Mouse (Mus musculus): ENCODE measurements around the gene Itgb1bp1.

Itgb1bp1 gene

DNA sequence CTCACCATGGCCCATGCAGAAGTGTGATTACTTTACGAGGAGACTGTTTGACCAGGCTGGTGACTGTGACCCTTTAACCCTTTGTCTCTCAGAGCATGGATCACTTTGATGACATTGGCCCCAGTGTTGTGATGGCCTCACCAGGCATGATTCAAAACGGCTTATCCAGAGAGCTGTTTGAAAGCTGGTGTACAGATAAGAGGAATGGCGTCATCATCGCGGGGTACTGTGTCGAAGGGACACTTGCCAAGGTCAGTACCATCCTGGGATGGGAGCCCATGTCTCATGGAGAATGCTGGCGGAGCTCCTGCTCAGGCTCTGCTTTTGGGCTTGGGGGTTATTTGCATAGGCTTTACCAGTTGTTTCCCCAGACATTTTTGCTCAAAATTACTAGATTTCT lies 15.2 kb upstream of the Itgb1bp1 start:
- no peak for DNase-seq (ENCODE audit: low read depth)

DNA sequence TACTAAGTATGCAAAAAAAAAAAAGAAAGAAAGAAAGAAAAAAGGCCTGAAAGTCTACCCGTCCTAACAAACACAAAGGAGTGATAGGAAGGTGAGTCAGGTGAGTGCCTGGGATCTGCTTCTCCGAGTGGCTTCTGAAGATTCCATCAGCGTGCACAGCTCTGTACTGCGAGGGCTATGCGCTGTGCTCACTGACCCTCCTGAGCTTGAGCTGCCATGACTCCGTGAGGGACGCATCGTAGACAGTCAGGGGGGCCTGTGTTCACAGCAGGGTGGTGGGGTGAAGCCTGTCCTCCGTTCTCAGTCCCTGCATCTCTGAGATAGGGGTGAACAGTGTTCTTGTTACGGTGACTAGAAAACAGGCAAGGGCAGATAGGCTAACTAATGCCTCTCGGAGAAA lies 12.8 kb upstream of the Itgb1bp1 start:
- DNase-seq (ENCODE audit: low read depth) = no peak

- DNase-seq (ENCODE audit: low read depth) = no peak
Observed at GRCm38 (mm10) chr12:21289651-21290050, 3.6 kb upstream of the Itgb1bp1 start.

DNA sequence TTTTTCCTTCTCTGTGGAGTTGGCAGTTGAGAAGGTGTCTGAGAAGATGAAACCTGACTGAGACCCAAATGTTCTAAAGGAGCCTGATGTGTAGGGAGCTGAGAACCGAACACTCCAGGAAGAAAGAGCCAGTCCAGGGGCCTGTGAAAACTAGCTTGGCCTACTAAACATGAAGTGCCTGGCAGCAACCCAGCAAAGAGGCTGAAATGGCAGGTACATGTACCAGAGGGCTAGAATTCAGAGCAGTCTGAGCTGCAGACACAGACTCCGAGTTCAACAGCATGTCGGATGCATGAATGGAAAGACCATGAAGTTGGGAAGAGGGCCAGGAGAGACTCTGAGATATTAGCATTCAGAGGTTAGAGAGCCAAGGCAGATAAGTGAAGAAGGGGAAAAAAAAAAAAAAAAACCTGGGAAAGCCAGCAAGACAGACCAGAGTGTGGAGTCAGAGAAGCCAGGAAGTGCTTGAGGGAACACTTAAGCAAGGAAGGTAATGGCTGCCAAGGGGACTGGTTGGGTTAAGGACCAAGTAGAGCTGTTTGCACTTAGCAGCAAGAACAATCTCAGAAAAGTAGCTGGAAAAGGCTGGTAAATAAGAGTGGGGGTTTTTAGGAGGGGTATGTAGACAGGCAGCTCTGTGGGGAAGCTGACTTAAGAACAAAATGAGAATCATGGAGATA lies 2.8 kb upstream of the Itgb1bp1 start:
- no peak for DNase-seq (ENCODE audit: low read depth)

- DNase-seq (ENCODE audit: low read depth) = peak; percentile 78
Observed at GRCm38 (mm10) chr12:21286712-21287650, 897 bp upstream of the Itgb1bp1 start.

- DNase-seq (ENCODE audit: low read depth) = no peak
Observed at GRCm38 (mm10) chr12:21285508-21286242, 409 bp downstream of the Itgb1bp1 start.

DNA sequence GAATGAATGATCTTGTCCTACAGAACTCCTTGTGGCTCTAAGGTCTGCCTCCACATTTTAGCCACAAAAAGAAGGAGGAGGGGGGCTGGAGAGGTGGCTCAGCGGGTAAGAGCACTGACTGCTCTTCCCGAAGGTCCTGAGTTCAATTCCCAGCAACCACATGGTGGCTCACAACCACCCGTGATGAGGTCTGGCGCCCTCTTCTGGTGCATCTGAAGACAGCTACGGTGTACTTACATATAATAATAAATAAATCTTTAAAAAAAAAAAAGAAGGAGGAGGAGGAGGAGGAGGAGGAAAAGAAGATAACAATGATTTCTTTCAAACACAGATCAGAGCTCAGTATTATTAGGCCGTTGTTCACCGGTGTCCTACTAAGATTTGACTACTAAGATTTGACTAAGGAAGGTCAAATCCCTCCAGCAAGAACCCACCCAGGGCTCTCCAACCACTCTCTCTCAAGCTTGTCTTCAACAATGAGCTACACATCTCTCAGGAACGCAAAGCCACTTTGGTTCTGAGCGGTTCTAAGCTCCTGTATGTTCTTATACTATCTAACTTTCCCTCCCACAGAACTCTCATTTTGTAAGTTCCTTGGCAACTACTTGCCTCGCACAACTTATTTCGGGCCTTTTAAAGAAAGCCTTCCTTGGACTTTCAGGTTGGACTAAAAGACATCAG lies 1.2 kb downstream of the Itgb1bp1 start, which contains the start of gene Cpsf3:
Gene Cpsf3, plus strand, starts transcription at position 631 of the 681 bp plus-strand sequence.
- peak; percentile 68 for DNase-seq (ENCODE audit: low read depth)

DNA sequence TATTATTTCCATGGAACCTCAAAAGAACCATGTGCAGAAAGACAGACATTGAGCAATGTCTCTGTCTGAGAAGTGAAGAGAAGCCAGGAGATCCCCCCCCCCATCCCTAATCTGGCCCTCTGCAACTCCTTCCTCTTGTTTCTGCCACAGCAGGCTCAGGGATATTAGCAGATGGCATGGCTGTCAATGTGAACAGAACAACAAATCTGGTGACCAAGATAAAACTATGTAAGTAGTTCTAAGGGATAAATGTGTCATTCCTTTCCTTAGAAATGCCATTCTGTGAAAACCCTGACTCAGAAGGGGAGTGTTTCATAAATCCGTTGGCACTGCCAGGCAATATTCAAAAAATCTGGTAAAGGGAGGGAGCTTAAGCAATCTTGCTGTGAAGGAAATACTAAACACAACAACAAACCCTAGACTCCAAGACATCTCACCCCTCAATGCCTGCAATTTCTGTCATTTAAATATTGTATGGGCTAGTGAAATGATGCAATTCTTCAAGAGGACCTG lies 8.7 kb downstream of the Itgb1bp1 start:
- no peak for DNase-seq (ENCODE audit: low read depth)

DNA sequence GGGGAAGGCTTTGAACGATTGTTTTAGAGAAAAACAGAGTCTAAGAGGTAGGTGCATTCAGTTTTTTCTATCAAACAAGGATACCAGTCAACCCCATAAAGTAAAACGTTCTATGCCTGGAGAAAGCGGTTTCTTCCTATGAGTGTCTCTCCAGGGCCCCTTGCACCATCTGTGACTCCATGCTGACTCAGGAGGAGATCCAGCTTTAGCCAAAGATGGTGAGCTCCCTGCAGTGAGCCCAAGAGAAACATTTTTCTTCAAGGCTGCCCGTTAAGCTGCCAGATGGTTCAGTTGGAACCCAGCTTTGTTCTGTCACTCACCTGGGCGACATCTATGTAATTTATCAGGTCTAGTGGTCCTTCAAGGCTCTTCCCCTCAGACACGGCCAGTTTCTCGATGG lies 11.6 kb downstream of the Itgb1bp1 start:
- no peak for DNase-seq (ENCODE audit: low read depth)

DNA sequence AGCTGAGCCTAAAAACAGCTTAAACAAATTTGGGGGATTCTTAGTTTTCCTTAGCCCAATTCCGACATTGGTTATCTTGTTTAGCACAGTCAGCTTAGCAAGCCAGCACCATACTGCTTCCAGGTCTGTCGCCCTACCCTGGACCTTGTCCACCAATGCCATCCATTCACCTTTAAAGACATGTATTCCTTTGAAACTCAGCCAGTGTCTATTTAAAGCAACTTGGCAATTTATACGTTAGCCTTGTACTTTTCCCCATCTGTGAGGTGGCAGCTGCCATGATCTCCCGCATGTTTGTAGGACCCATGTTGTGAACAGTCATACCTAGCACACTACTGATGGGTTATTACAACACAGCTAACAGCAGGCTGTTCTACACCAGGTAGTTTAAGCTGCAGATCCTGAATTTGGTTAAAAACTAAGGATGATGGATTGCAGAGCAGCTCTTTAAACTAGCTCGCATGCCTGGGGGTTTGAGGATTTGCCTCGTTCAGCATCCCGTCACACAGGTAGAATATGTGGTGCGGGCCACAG lies 17.9 kb downstream of the Itgb1bp1 start:
- DNase-seq (ENCODE audit: low read depth) = no peak

DNA sequence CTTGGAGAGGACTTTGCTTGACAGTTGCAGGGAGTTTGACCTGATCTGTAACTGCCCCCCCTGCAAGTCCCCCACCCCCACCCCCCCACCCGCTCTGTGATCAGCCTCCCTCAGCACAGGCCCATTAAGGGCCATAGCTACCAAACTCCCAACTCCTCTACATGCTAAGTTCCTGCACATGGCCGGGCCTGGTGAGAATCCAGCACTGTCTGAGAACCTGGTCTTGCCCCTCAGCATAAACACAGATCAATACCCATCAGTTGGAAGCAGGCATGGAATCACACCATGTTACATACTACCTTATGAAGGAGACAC lies 19.3 kb downstream of the Itgb1bp1 start:
- no peak for DNase-seq (ENCODE audit: low read depth)

DNA sequence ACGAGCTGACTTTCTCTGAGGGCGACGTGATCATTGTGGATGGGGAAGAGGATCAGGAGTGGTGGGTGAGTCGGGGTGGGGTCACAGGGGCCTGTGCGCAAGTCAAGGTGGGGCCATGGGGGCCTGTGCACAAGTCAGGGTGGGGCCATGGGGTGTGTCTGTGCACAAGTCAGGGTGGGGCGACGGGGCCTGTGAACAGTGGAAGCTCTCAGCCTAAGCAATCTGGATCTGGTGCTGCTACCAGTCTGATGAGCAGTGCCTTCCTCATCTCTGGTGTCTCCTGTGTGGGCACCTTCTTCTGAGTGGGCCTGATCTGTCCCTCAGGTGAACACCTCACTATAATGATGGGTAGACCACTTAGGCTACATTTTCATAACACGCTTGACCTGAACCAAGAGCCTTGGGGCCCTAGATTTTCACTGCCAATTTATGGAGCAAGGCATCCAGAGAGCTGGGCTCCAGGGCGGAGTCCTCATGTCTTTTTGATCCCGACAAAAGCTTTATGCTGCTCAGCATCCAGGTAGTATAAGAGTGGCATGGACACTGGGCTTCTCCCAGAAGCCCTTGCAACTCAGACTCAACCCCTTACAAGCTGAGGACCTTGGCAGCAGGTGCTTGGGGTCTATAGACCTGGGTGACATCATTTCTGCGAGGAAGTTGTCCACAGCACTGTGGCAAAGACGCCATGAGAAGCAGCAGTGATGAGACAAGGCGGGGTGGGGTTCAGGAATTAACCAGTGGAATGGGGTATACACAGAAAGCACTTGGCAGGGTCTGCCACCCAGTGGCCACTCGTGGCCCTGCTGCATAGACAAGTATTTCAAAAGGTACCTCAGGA lies 19.9 kb downstream of the Itgb1bp1 start:
- peak; percentile 30 for DNase-seq (ENCODE audit: low read depth)

DNA sequence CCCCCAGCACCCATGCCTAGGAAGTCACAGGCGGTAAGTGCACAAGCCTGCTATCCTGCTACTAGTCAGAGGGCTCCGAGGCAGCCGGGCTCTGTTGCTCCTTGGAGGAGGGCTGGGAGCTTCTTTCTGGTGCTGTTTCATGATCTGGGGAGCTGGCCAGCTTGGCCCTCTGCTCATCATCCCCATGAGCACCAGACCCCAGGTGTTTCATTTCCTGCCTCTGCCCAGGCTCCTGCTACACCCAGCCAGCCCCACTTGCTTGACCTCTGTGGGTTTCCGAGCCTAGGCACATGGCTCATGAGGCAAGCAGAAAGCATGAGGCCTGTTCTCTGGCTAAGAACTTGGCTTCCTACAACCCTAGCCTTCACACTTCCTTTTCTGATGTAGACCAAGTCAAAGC lies 20.6 kb downstream of the Itgb1bp1 start:
- DNase-seq (ENCODE audit: low read depth) = no peak

GRCm38 (mm10) chr12:21264970-21265369 lies 21.1 kb downstream of the Itgb1bp1 start:
- no peak for DNase-seq (ENCODE audit: low read depth)

GRCm38 (mm10) chr12:21264241-21264640 lies 21.8 kb downstream of the Itgb1bp1 start:
- DNase-seq (ENCODE audit: low read depth) = no peak

- DNase-seq (ENCODE audit: low read depth) = no peak
Observed at GRCm38 (mm10) chr12:21263256-21263655, 22.8 kb downstream of the Itgb1bp1 start.

GRCm38 (mm10) chr12:21261521-21261920 lies 24.6 kb downstream of the Itgb1bp1 start:
- no peak for DNase-seq (ENCODE audit: low read depth)

- DNase-seq (ENCODE audit: low read depth) = peak; percentile 28
Observed at GRCm38 (mm10) chr12:21260494-21261256, 25.4 kb downstream of the Itgb1bp1 start.

GRCm38 (mm10) chr12:21247711-21248392 lies 38.2 kb downstream of the Itgb1bp1 start:
- no peak for DNase-seq (ENCODE audit: low read depth)
